Mouse (Mus musculus): Measurements from ENCODE around the gene Zc3h7b. TPM values are rescaled to one million over a fixed set of nuclear protein-coding genes. Genes with fewer than 3 reads are reported as not detected.

Gene Zc3h7b
- polyA plus RNA-seq, 2 experiments, result 4.0 to 5.7 TPM

DNA sequence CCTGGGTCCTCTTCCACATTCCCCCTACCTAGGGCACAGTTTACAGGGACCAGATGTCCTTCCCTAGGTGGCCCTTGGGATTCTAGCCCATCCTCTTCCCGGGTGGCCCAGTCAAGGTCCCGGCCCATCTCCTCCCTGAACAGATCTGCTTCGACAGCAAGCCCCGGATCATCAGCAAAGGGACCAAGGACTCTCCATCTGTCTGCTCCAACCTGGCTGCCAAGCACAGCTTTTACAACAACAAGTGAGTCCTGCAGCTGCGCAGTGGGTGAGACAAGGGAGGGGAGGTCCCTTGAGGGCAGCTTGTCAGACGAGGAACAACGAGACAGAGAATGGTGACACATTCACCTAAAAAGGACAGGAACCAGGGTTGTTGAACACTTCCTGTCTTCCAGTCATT is 37.0 kb downstream of the Zc3h7b start:
- Histone ChIP-seq H3K36me3 (replicated peaks; ENCODE audit: control insufficient read depth, insufficient read depth, low read depth) (no peaks in the 10 kb centered on the region; the same call in 1 of the 2 replicates), H3K27ac (no peak overlapping the region), H3K4me2 (ENCODE audit: low read depth) (no peak overlapping the region), H3K27me3 (ENCODE audit: control insufficient read depth, insufficient read depth, low read length) (no peaks in the 10 kb centered on the region), H3K4me3 (ENCODE audit: insufficient read depth in 1 of 2, low read depth in 2 of 2, low read length in 2 of 2) (no peak overlapping the region), H3K4me1 (replicated peaks; ENCODE audit: control insufficient read depth in 2 of 2, insufficient read depth in 2 of 2, low read length in 1 of 2) (peaks cover 0 to 4% of the 10 kb centered on the region in 2 experiments; a peak in 1 of 4 replicates), H3K9me3 (ENCODE audit: control insufficient read depth, low read length) (no peaks in the 10 kb centered on the region), H3K9ac (replicated peaks) (no peak overlapping the region)
- no peak for DNase-seq (ENCODE audit: low read depth in 3 of 3, low spot score in 3 of 3)
- TF ChIP-seq EP300 (IDR thresholded peaks at IDR 0.05; ENCODE audit: low read depth), result no peak
- no peak for TF ChIP-seq CTCF (IDR thresholded peaks at IDR 0.05; ENCODE audit: low read depth)
- WGBS (ENCODE audit: insufficient replicate concordance), result 75% methylated on average over 7 of the region's 7 CpGs
- ATAC-seq (ENCODE audit: insufficient read depth), result no peak

DNA sequence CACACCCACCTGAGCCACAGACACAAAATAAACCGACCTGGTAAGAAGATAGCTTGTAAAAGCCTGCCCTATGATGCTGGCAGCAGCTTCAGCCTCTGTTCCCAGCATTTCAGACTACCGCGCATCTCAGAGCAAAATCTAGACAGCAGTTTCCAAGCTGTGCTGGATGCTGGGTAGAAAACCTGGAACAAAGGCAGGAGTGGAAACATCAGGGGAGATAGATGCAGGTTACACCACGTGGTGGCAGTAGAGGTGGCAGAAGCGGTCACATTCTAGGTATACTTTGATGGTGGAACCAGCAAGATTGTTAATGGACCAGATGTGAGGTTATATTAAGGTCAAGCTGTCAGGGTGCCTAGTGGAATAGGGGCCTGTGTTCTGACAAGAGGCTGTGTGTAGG is 39.9 kb downstream of the Zc3h7b start:
- Histone ChIP-seq H3K36me3 (replicated peaks; ENCODE audit: control insufficient read depth, insufficient read depth, low read depth) (no peaks in the 10 kb centered on the region), H3K9ac (replicated peaks) (no peak overlapping the region), H3K4me2 (ENCODE audit: low read depth) (no peak overlapping the region), H3K27ac (no peak overlapping the region), H3K4me3 (ENCODE audit: insufficient read depth in 1 of 2, low read depth in 2 of 2, low read length in 2 of 2) (no peak overlapping the region), H3K9me3 (ENCODE audit: control insufficient read depth, low read length) (no peaks in the 10 kb centered on the region), H3K4me1 (replicated peaks; ENCODE audit: control insufficient read depth in 2 of 2, insufficient read depth in 2 of 2, low read length in 1 of 2) (no peaks in the 10 kb centered on the region), H3K27me3 (ENCODE audit: control insufficient read depth, insufficient read depth, low read length) (no peaks in the 10 kb centered on the region)
- DNase-seq (ENCODE audit: low read depth in 3 of 3, low spot score in 3 of 3), result no peak
- no peak for TF ChIP-seq EP300 (IDR thresholded peaks at IDR 0.05; ENCODE audit: low read depth)
- TF ChIP-seq CTCF (IDR thresholded peaks at IDR 0.05; ENCODE audit: low read depth), result peak; percentile 45
- 77% methylated on average over 5 of the region's 5 CpGs for WGBS (ENCODE audit: insufficient replicate concordance)
- no peak for ATAC-seq (ENCODE audit: insufficient read depth)

DNA sequence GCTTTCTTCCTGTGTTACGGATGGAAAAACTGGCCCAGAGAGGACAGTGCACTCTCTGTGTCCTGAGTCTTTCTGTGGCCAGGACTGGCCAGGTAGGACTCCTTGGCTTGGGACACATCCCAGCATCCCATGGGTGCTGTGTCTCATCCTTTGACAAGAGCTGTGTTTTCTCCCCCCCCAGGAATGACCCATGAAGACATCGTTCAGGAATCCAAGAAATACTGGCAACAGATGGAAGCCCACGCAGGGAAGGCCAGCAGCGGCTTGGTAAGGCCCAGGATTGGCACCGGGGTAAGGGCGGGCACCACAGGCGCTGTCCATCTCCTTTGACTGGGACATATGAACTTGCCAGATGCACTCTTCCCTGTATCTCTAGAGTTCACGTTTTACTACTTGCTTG is 40.8 kb downstream of the Zc3h7b start:
- DNase-seq (ENCODE audit: low read depth in 3 of 3, low spot score in 3 of 3) (no peak), ATAC-seq (ENCODE audit: insufficient read depth) (no peak)
- WGBS (ENCODE audit: insufficient replicate concordance), result 86% methylated on average over 8 of the region's 8 CpGs
- Histone ChIP-seq H3K27ac (no peak overlapping the region), H3K36me3 (replicated peaks; ENCODE audit: control insufficient read depth, insufficient read depth, low read depth) (no peaks in the 10 kb centered on the region), H3K9me3 (ENCODE audit: control insufficient read depth, low read length) (no peaks in the 10 kb centered on the region), H3K9ac (replicated peaks) (no peak overlapping the region), H3K4me3 (ENCODE audit: insufficient read depth in 1 of 2, low read depth in 2 of 2, low read length in 2 of 2) (no peak overlapping the region), H3K4me2 (ENCODE audit: low read depth) (no peak overlapping the region), H3K4me1 (replicated peaks; ENCODE audit: control insufficient read depth in 2 of 2, insufficient read depth in 2 of 2, low read length in 1 of 2) (no peaks in the 10 kb centered on the region), H3K27me3 (ENCODE audit: control insufficient read depth, insufficient read depth, low read length) (no peaks in the 10 kb centered on the region)
- TF ChIP-seq CTCF (IDR thresholded peaks at IDR 0.05; ENCODE audit: low read depth) (no peak), EP300 (IDR thresholded peaks at IDR 0.05; ENCODE audit: low read depth) (no peak)

DNA sequence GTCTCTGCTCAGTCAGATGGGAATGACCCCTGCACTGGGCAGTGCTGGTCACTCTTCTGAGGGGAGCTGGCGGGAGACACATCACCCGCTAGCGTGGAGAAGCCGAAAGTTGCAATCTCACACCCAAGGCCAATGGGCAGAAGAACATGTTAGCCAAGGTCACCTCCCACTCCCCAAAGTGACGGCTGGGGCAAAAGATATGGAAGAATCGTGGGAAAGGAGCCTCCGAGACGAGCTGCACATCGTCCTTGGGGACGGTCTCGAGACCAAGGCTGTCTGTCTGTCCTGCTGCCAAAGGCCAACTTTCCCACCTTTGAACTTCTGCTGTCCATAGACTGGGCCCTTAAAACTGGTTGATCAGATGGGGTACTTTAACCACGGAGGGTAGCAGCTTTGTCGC is 42.7 kb downstream of the Zc3h7b start:
- WGBS (ENCODE audit: insufficient replicate concordance), result 84% methylated on average over 13 of the region's 13 CpGs
- H3K9ac ChIP-seq (replicated peaks), result no peak overlapping the region
- no peak for DNase-seq (ENCODE audit: low read depth in 3 of 3, low spot score in 3 of 3)
- no peak overlapping the region for H3K27ac ChIP-seq
- H3K4me1 ChIP-seq (replicated peaks; ENCODE audit: control insufficient read depth in 2 of 2, insufficient read depth in 2 of 2, low read length in 1 of 2), result peaks cover 0 to 4% of the 10 kb centered on the region in 2 experiments; a peak in 1 of 4 replicates
- no peaks in the 10 kb centered on the region for H3K9me3 ChIP-seq (ENCODE audit: control insufficient read depth, low read length)
- no peak for ATAC-seq (ENCODE audit: insufficient read depth)
- TF ChIP-seq CTCF (IDR thresholded peaks at IDR 0.05; ENCODE audit: low read depth), result no peak
- TF ChIP-seq EP300 (IDR thresholded peaks at IDR 0.05; ENCODE audit: low read depth), result no peak
- no peaks in the 10 kb centered on the region for H3K27me3 ChIP-seq (ENCODE audit: control insufficient read depth, insufficient read depth, low read length)
- no peak overlapping the region for H3K4me2 ChIP-seq (ENCODE audit: low read depth)
- H3K4me3 ChIP-seq (ENCODE audit: insufficient read depth in 1 of 2, low read depth in 2 of 2, low read length in 2 of 2), result no peak overlapping the region
- H3K36me3 ChIP-seq (replicated peaks; ENCODE audit: control insufficient read depth, insufficient read depth, low read depth), result no peaks in the 10 kb centered on the region

DNA sequence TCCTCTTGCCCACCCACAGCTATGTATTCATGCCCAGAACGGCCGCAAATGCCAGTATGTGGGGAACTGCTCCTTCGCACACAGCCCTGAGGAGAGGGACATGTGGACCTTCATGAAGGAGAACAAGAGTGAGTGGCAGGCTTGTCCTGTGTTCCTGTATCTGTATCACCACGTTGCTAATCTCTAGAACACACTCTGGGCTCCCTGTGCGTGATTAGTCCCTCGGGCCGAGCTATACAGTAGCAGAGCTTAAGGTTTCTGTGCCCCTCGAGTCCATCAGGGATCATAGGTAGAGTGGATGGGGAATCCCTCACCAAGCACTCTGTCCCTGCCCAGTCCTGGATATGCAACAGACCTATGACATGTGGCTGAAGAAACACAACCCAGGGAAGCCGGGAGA is 47.6 kb downstream of the Zc3h7b start:
- ATAC-seq (ENCODE audit: insufficient read depth), result peak; percentile 57; the same call in 1 of the 2 replicates

More for the DNA sequence above, 47.6 kb downstream of the Zc3h7b start:
- no peak for DNase-seq (ENCODE audit: low read depth in 3 of 3, low spot score in 3 of 3)
- no peak overlapping the region for H3K4me2 ChIP-seq (ENCODE audit: low read depth)
- H3K9me3 ChIP-seq (ENCODE audit: control insufficient read depth, low read length), result no peaks in the 10 kb centered on the region
- no peak overlapping the region for H3K27ac ChIP-seq
- H3K36me3 ChIP-seq (replicated peaks; ENCODE audit: control insufficient read depth, insufficient read depth, low read depth), result no peaks in the 10 kb centered on the region
- no peak overlapping the region for H3K9ac ChIP-seq (replicated peaks)
- TF ChIP-seq CTCF (IDR thresholded peaks at IDR 0.05; ENCODE audit: low read depth), result no peak
- no peak for TF ChIP-seq EP300 (IDR thresholded peaks at IDR 0.05; ENCODE audit: low read depth)
- 50% methylated on average over 9 of the region's 9 CpGs for WGBS (ENCODE audit: insufficient replicate concordance)
- H3K4me1 ChIP-seq (replicated peaks; ENCODE audit: control insufficient read depth in 2 of 2, insufficient read depth in 2 of 2, low read length in 1 of 2), result peaks cover 0 to 5% of the 10 kb centered on the region in 2 experiments; a peak in 1 of 4 replicates
- H3K27me3 ChIP-seq (ENCODE audit: control insufficient read depth, insufficient read depth, low read length), result no peaks in the 10 kb centered on the region
- H3K4me3 ChIP-seq (ENCODE audit: insufficient read depth in 1 of 2, low read depth in 2 of 2, low read length in 2 of 2), result no peak overlapping the region
